Mouse (Mus musculus) ovary, postnatal 36 days (tissue): Measurements from ENCODE around the gene Cnot8.
"Not testable (repeated sequence)": the region's sequence is repeated elsewhere in the genome, so short reads cannot be mapped to it uniquely, and the experiment has no call there.

Experiments
- DNase-seq: peaks from one replicate; pipeline ENCODE4 v3.0.0; 2022; ENCODE audit warnings: low spot score, mixed read lengths

The Cnot8 gene

DNA sequence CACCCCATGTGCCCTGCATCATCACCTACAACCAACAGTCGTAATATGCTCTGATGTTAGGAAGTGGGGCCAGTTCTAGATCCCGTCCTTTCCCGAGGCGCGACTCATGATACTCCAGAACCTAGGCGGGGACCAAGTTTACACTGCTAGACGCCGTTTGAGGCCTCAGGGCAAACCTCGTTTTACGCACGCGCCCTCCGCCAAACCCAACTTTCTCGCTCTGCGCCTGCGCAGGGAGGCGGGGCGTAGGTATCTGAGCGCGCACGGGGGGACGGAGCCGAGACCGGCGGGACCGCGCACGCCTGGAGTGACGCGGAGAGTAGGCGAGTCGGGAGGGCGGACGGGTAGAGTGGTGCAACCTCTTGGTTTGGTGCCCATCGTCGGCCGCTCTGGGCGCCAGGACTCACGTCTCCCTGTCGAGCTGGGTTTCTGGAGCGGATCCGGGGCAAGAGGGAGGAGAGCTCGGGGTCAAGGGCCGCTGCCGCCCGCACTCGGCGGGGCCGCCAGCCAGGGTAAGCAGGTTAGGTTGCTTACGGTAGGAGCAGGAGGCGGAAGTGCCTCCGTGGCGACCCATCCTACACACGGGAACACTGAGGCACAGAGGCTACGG is at the start of gene Cnot8:
TSS of gene Cnot8 (plus strand) at position 457 of the 610 bp plus-strand sequence.
- peak; percentile 100 for DNase-seq

DNA sequence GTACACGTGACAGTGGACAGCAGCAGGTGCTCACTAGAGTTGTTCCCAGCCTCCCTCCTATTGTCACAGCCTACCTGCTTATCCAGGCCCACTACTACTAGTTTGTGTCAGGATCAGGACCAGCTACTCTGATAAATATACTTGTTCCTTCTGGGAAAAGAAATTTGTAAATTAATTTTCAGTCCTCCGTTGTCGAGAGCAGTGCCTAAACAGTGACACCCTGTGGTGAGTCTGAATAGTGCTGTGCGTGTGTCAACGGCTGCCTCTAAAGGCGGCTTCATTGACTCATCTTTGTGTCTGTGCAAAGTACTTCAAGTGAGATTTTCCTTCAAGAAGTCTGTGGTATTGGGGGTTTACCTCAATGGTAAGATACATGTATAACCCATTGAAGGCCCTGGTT is 46.5 kb upstream of the Cnot8 start:
- DNase-seq: no peak

DNA sequence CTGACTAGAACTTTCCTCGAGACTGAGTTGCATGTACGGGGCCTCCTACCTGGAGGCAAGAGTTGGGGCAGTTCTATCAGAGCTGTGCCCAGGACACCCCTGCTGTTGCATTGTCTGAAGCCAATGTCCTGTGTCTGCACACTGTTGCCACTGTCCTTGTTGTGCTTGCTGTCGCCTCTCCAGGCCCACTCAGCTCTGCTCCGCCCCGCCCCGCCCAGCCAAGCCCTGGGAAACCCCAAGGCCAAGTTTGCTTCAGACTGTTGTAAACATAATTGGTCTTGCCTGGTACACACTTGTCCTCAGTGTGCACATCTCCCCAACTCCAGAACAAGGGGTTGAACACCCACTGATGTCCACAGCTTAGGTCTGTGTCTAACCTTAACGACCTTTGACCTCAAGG is 44.2 kb upstream of the Cnot8 start:
- peak; percentile 69 for DNase-seq

DNA sequence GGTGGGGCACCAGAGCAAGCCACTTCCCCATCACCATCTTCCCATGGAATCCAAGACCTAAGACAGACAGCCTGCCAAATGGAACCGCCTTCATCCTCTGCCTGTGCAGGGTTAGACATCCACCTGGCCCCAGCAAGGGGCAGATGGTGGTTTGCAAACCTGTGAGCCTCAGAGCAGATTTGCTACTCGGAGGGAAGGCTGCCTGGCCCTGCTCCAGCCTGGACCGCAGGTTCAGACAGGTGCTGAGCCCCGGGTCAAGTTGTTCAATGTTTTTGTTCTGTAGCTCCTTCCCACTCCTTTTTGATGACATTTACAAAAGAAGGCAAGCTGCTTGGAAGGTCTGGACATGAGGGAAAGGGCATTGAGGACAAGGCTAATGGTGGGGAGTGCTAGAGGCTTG is 42.7 kb upstream of the Cnot8 start:
- DNase-seq: not testable (repeated sequence)

DNA sequence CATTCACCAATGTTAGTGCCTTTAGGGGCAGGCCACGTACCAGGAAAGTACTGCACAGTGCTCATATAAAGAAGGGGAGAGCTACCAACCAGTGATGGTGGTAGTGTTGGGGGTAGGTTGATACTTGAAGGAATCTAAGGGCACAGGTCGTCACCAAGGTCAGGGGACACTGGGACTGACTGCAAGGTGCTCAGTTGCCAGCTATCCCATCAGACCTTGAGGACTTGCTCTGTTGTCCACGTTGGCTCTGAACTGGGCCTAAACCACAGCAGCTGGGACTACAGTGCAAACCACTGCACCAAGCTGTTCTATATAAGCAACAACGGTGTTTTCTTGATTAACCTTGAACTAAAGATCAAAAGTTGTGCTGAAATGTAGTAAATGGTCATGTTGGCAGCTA is 41.4 kb upstream of the Cnot8 start:
- DNase-seq: no peak

DNA sequence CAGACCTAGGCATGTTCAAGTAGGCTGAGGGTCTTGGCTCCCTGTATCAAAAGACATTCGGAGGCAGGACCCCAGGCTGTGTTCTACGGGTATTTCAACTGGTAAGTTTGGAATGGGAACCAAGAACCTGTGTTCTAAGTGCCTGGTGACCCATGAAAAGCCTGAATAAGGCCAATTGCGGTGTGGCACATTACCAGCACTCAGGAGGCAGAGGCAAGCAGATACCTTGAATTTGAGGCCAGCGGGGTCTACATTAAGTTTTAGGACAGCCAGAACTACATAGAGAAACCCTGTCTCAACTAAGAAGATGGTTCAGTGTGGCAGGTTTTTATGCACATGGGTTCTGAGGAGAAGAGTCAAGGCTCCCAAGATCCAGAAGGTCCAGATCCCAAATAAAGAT is 38.9 kb upstream of the Cnot8 start:
- DNase-seq: no peak

DNA sequence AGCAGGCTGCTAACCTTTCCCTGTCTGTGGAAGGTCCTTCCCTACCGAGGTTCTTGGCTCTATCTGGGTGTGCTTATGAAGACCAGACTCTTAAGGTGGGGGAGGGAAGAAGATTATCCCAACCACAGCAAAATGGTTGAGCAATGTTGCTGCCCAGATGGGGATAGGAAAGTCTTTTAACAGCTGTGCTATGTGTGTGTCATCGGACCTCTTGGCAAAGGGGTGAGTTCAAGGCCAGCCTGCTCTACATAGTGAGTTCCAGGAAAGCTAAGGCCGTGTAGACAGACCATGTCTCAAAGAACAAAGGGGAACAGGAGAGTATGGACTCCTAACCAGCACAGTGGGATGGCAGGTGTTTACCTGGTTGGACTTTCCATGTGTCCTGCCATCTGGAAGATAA is 31.0 kb upstream of the Cnot8 start:
- no peak for DNase-seq

DNA sequence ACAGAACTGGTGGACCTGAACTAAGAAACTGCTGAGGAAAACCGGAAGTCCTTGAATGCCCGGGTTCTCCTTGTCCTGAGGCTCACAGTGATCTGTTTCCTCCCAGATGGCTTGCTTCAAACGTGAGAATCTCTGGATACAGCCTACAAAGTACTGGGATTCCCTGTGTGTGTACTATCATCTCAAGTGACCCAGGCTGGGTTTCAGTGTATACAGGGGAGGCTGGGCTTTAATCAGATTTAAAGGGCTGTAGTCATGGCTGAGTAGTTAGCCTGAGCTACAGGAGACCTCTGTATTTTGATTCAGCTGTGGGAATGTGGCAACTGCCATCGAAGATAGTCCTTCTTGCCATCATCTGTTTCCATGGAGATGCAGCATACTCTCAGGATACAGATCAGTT is 26.7 kb upstream of the Cnot8 start:
- no peak for DNase-seq

DNA sequence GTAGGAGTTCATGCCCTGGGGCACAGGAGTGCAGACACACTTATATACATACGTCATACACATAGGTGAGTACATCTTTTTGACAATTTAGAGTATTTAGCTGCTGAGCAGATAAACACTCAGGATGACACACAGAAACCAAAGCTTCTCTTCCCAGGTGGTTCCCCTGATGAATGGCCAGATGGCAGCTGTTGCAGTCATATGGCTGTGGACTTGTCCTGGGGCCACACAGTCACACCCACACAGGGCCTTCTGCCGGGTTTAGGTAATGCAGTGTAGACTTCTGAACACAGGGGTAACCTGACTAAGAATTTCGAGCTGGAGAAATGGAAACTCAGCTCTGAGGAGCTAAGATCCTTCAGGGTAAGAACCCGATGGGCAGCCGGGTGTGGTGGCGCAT is 22.2 kb upstream of the Cnot8 start:
- no peak for DNase-seq

DNA sequence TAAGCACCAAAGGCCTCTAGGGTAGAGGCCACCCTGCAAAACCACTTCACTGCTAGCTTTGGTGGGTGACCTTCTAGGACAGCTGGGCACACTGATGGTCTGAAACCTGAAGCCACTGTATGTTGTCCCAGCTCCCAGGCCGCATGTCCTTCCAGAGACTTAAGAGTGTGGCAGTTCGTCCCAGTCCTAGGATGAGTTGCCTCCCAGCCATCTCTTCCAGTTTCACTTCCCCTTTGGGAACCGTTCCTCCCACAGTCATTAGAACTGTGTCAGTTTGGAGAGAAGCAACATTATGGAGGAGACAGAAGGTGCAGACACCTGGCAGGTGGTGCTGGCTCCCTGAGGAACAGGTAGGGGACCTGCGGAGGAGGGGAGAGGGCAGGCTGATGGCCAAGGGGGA is 11.4 kb upstream of the Cnot8 start:
- DNase-seq: no peak

DNA sequence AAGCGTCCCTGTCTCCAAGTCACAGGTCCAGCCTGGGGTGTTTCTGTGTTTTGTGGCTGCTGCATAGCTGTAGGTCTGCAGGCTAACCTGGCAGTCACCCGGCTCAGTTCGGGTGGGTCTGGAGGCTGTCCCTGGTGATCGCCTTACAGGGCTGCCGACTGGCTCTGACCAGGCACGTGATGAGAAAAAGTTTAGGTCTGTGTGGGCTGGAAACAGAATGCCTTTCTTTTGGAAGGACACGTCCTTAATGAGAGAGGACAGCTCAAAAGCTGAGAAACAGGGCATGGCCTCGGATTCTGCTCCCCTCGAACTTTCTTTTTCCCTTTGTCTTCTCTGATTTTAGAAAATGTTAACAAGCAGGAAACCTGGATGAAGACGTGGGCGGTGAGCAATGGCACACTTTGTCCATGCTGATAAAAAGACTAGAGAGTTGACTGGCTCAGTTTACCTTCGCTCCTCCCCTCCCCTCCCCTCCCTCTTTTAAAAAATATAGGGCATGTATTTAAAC is 10.9 kb upstream of the Cnot8 start, which contains the start of gene Gm12248:
TSS of gene Gm12248 (minus strand) at position 114 of the 508 bp plus-strand sequence.
- DNase-seq: peak; percentile 55

DNA sequence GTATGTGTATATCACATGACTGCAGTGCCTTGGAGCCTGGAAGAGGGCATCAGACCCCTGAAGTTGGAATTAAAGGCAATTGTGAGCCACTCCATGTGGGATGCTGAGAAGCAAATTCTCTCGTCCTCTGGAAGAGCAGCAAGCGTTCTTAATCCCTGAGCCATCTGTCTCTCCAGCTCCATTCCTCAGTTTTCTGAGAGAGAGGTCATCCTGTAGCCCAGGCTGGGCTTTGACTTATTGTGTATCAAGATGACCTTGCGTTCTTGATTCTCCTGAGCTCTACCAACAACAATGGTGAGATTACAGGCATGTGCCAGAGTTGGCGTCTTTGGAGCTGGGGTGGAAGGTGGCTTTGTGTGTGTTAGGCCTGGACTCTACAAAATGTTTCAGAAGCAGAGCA is 9.2 kb upstream of the Cnot8 start:
- DNase-seq: no peak

DNA sequence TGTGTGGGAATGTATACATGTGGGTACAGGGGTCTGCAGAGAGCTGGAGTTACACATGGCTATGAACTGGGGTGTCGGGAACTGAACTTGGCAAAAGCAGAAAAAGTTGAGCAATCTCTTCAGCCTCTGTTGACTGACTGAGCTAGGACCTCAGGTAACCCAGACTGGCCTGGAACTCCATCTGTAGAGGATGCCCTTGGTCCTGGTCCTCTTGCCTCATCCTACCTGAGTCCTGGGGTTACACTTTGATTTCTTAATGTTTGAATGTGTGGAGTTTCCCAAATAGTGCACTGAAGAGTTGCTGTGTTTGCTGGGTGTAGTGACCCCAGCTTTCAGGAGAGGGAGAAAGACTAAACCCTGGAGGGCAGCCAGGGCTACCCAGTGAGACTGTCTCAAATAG is 8.4 kb upstream of the Cnot8 start:
- DNase-seq: no peak

DNA sequence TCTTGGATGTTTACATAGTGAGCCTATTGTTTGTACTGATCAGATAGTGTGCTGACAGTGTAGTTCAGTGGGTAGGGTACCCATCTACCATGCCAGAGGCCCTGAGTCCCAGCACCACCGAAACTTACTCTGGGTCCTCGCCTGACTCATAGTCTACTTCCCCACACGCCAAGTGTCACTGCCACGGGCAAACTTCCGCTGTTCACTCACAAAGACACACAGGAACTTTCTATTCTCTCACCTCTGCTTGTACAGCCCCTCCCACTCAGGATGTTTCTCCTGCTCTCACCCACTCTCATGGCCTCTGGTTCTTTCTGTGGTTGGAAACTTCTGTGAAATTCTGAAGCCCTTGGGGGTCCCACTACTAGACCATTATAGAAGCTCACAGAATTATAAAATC is 7.8 kb upstream of the Cnot8 start:
- DNase-seq: no peak

DNA sequence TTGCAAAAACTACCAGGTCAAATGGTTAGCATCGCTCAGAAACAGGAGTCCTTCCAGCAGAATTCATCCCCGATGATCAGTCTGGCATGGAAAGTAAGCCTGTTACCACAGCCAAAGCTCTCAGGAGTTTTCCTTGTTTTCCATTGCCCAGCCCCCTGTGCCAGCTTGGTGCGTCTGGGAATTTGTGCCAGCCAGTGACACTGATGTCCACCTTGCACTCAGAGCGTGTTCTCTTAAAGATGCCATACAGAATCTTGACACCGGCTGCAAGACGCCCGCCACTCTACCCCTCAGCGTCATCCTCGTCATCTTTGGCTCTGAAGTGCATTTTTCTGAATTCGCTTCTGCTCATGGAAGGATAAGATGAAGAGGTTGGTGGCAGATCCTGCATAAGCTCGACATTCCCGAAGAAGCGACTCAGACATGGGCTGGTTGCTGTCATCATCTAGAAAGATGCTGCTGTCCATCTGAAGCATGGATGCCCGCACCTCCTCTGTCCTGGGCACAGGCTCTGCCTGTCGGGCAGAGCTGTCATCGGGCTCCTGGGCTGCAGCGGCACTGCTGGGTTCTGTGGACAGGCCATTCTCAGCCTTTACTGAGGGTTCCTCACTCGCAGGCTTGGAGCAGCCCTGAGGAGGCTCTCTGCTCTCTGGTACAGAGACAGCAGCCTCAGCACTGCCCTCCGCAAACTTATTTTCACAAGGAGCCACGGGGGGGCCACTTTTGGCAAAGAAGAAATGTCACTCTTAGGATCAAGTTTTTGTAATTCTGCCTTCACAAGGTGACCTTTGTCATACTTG is 6.9 kb upstream of the Cnot8 start:
- no peak for DNase-seq

DNA sequence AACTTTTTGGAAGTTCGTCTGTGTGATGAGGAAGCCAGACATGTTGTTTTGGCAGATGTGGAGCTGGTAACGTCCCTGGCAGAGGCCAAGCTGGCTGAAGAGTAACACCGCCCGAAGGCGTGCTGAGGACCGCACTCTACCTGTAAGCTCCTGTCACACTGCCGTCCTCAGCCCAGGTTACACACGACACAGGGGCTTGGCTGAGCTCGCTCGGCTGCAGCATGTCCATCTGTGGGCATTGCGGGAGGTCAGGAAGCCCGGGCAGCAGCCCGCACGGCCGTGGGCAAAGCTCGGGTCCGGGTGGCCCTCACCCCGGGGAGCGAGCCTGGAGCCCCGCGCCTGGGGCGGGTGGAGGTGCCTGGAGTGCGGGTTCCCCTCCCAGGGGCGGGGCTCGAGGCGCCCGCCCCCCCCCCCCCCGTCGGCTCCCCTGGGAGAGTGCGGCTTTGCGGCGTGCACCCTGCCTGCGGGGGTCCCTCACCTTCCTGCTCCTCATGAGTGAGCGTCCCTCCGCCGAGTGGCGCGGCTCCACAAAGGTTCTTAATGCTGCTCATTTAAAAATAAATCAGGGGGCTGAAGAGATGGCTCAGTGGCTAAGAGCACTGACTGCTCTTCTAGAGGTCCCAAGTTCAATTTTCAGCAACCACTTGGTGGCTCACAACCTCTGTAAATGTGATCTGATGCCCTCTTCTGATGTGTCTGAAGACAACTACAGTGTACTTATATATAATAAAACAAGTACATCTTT is 6.2 kb upstream of the Cnot8 start:
- peak; percentile 29 for DNase-seq

DNA sequence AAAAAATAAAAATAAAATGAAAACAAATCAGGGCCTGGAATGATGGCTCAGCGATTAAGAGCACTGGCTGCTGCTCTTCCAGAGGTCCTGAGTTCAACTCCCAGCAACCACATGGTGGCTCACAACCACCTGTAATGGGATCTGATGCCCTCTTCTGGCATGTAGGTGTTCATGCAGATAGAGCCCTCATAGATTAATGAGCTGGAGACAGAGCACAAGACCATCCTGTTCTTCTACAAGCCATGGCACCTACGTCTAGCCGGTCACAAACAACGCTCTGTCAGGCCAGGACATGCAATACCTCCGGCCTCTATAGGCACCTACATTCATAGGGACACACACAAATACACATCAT is 5.6 kb upstream of the Cnot8 start:
- DNase-seq: not testable (repeated sequence)

DNA sequence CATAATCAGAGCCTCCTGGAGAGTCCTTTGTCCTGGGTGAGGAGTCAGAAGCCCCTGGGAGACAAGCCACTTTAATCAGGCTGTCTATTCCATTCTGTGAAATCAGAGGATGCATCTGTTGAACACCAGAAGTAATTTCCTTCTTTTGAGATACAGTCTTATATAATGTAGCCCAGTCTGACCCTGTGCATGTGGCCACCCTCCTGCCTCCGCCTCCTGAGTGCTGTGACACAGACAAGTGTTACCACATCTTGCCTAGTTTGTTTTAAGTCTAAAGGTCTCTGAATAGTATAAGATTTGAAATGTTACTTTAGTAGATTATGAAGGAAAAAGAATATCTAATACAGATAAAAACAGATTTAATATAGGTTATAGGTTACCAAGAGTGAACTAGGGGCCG is 3.9 kb upstream of the Cnot8 start:
- no peak for DNase-seq

DNA sequence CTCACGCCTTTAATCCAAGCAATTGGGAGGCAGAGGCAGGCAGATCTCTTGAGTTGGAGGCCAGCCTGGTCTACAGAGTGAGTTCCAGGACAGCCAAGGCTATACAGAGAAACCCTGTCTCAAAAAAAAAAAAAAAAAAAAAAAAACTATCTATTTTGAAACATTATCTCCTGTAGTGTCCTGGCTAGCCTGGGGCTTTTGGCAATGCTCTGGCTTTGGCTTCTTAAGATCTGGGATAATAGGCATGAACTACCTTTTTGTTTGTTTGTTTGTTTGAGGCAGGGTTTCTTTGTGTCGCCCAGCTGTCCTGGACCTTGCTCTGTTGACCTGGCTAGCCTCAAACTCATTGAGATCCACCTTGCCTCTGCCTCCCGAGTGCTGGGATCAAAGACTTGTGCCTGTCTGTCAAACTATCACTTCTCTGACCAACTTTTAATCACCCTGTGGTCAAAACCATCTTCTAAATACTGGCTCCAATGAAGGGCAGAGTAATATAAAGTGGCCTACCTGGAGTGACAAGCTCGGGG is 2.7 kb upstream of the Cnot8 start:
- no peak for DNase-seq

DNA sequence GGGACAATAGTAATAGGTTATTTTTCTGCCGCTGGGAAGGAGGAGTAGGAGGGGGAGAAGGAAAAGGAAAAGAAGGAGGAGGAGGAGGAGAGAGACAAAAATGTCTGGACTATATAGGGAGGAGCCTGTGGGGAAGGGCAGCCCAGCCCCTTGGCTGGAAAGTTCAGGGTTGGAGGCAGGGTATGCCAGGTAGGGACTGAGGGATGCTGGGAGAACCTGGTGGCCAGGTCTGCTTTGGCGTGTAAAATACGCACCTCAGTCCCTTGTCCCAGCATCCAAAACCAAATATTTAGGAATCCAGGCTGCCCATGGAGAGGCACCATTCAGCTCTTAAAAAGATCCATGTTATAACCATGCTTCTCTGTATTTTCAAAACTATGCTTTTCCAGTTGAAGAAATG is 1.8 kb upstream of the Cnot8 start:
- DNase-seq: no peak

DNA sequence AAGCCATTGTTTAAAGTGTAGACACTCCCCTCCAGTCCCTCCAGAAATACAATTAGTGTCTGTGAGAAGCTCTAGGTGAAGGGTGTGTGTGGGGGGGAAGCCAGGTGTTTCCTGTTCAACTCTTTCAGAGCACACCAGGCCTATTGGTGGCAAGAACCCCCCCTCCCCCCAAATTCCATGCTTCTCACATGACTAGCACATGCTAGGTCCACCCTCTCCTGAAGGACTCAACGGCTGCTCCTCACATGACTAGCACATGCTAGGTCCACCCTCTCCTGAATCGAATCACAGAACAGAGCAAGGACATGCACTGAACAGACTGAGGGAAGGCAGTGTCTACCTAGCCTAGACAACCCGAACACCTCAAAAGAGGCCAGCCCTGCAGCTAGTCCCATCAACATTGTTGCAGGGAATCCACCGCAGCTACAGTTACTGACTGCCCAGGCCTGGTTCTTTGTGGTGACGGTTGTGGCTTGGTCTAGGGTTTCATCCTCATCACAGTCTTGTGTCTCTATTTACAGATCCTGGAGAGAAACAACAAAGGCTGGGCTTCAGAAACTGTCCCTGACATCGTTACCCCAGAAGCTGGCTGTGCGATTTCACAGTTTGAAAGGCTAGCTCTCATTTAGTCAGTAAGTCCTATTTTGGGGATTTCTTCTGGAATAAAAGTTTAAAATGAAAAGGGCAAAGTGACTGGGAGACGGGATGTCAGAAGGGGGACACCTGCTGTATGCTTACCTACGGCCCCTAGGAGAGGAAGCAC is 1.2 kb upstream of the Cnot8 start:
- DNase-seq: no peak

DNA sequence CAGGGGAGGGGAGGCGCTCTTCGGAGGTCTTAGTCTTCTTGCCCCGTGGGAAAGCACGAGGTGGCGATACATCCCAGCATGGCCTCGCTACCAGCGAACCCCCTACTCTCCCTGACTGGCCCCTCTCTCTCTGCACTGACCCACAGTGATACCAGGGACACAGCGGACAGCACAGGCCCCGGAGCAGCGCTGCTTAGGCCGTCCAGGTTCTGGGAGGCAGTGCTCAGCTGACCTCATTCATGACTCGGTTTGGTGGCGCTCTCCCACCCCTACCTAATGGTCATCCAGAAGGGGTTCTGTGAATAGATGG is 654 bp upstream of the Cnot8 start:
- DNase-seq: no peak
